Mouse (Mus musculus): ENCODE measurements around the gene Mitf.

DNA sequence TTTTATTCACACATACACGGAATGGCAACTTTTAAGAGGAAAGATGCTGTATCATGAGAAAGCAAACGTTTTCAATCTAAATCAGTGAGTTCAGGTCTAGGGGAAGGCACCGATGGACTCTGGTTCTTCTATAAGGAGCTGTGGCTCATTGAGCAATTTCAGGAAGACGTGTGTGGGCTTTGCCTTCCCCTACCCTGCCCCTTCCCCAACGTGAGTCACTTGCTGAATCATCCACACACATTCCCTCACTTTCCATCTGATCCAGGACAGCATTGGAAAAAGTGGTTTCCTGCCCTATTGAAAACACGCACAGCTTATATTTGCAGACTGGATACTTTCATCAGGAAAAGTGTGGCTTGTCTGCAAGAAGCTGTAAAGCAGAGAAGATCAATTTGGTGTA is 11.3 kb downstream of the Mitf start:
- TF ChIP-seq POLR2AphosphoS5 (IDR thresholded peaks at IDR 0.05; ENCODE audit: insufficient replicate concordance, low read depth, low read length) = no peak
- no peak for TF ChIP-seq CTCF (IDR thresholded peaks at IDR 0.05; ENCODE audit: low read depth, low read length)
- no peak for TF ChIP-seq TAL1 (conservative IDR thresholded peaks at IDR 0.05; ENCODE audit: low read depth, low read length)
